Mouse (Mus musculus): Measurements from ENCODE around the gene Cmc1. TPM values are rescaled to one million over a fixed set of nuclear protein-coding genes. Genes with fewer than 3 reads are reported as not detected.

Cmc1 gene
- polyA plus RNA-seq, 1 experiment: 18.5 TPM

- Histone ChIP-seq H3K27me3 (ENCODE audit: control insufficient read depth, insufficient read depth, insufficient read length) (no peaks in the 10 kb centered on the region), H3ac (ENCODE audit: control insufficient read depth, insufficient read length, low read depth) (no peak overlapping the region), H3K4me3 (ENCODE audit: insufficient read depth, poor library complexity, severe bottlenecking) (no peak overlapping the region), H3K36me3 (ENCODE audit: control insufficient read depth, insufficient read depth) (no peaks in the 10 kb centered on the region), H3K79me3 (ENCODE audit: low read depth) (no peaks in the 10 kb centered on the region), H3K79me2 (ENCODE audit: control insufficient read depth, insufficient read depth) (no peaks in the 10 kb centered on the region)
- TF ChIP-seq MYOD1 (IDR thresholded peaks at IDR 0.05; ENCODE audit: control insufficient read depth, insufficient read length, low read depth) (no peak), CTCF (IDR thresholded peaks at IDR 0.05; ENCODE audit: control insufficient read depth, insufficient read depth, insufficient read length) (no peak), FOSL1 (IDR thresholded peaks at IDR 0.05; ENCODE audit: insufficient read depth, low read length, poor library complexity, severe bottlenecking) (no peak), MAX (IDR thresholded peaks at IDR 0.05) (no peak), CEBPB (IDR thresholded peaks at IDR 0.05; ENCODE audit: low read depth) (no peak)
Measured at GRCm38 (mm10) chr9:118110360-118110710, 39.6 kb downstream of the Cmc1 start.

DNA sequence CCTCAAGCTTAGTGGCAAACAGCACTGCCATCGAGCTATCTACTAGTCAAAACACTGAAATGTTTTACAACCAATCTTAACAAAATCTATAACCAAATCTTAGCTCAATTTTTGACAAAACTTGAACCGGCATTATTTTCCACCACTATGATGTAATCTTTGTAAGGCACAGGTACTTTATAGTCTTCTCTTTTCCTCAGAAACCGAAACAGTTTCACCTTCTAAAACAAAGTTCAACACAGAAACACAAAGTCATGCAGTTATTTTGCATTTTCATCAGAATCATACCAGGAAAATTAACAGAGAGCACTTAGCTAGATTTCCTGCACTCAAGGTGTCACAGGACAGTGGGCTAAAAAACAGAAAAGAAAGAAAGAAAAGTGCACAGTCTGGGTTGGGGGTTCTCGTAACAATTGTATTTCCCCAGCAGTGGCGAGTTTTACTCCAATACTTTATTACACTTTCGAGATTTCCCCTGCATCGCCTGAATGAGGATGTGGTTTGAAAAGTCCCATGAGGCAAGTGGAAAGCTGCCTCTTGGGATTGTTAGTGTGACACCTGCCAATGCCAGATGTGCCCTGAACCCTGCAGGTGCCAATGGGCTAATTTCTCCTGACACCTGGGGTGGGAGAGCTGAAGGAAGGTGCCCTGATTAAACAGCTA is 40.1 kb downstream of the Cmc1 start:
- no peaks in the 10 kb centered on the region for H3K27me3 ChIP-seq (ENCODE audit: control insufficient read depth, insufficient read depth, insufficient read length)
- no peak overlapping the region for H3ac ChIP-seq (ENCODE audit: control insufficient read depth, insufficient read length, low read depth)
- no peaks in the 10 kb centered on the region for H3K36me3 ChIP-seq (ENCODE audit: control insufficient read depth, insufficient read depth)
- H3K79me2 ChIP-seq (ENCODE audit: control insufficient read depth, insufficient read depth): no peaks in the 10 kb centered on the region
- no peak for TF ChIP-seq MAX (IDR thresholded peaks at IDR 0.05)
- TF ChIP-seq USF1 (IDR thresholded peaks at IDR 0.05; ENCODE audit: low read depth): no peak
- no peak for TF ChIP-seq MYOD1 (IDR thresholded peaks at IDR 0.05; ENCODE audit: control insufficient read depth, insufficient read length, low read depth)
- TF ChIP-seq CEBPB (IDR thresholded peaks at IDR 0.05; ENCODE audit: low read depth): no peak
- no peak for TF ChIP-seq MYOG (IDR thresholded peaks at IDR 0.05; ENCODE audit: control insufficient read depth, extremely low read depth, insufficient read length)
- H3K79me3 ChIP-seq (ENCODE audit: low read depth): no peaks in the 10 kb centered on the region
- H3K4me3 ChIP-seq (ENCODE audit: insufficient read depth, poor library complexity, severe bottlenecking): no peak overlapping the region

- no peaks in the 10 kb centered on the region for H3K27me3 ChIP-seq (ENCODE audit: control insufficient read depth, insufficient read depth, insufficient read length)
- TF ChIP-seq CTCF (IDR thresholded peaks at IDR 0.05; ENCODE audit: control insufficient read depth, insufficient read depth, insufficient read length): no peak
- TF ChIP-seq MYOG (IDR thresholded peaks at IDR 0.05; ENCODE audit: control insufficient read depth, extremely low read depth, insufficient read length): no peak
- TF ChIP-seq MAX (IDR thresholded peaks at IDR 0.05): no peak
- no peak for TF ChIP-seq USF1 (IDR thresholded peaks at IDR 0.05; ENCODE audit: low read depth)
- no peak for TF ChIP-seq MYOD1 (IDR thresholded peaks at IDR 0.05; ENCODE audit: control insufficient read depth, insufficient read length, low read depth)
- TF ChIP-seq CEBPB (IDR thresholded peaks at IDR 0.05; ENCODE audit: low read depth): no peak
- no peak for TF ChIP-seq FOSL1 (IDR thresholded peaks at IDR 0.05; ENCODE audit: insufficient read depth, low read length, poor library complexity, severe bottlenecking)
- no peak overlapping the region for H3K4me3 ChIP-seq (ENCODE audit: insufficient read depth, poor library complexity, severe bottlenecking)
- H3K79me2 ChIP-seq (ENCODE audit: control insufficient read depth, insufficient read depth): no peaks in the 10 kb centered on the region
- no peaks in the 10 kb centered on the region for H3K36me3 ChIP-seq (ENCODE audit: control insufficient read depth, insufficient read depth)
- H3K79me3 ChIP-seq (ENCODE audit: low read depth): no peaks in the 10 kb centered on the region
- H3ac ChIP-seq (ENCODE audit: control insufficient read depth, insufficient read length, low read depth): no peak overlapping the region
Measured at GRCm38 (mm10) chr9:118108527-118109011, 41.4 kb downstream of the Cmc1 start.

GRCm38 (mm10) chr9:118101802-118102201 is 48.2 kb downstream of the Cmc1 start:
- Histone ChIP-seq H3ac (ENCODE audit: control insufficient read depth, insufficient read length, low read depth) (no peak overlapping the region), H3K4me3 (ENCODE audit: insufficient read depth, poor library complexity, severe bottlenecking) (no peak overlapping the region), H3K79me2 (ENCODE audit: control insufficient read depth, insufficient read depth) (no peaks in the 10 kb centered on the region), H3K36me3 (ENCODE audit: control insufficient read depth, insufficient read depth) (no peaks in the 10 kb centered on the region), H3K79me3 (ENCODE audit: low read depth) (no peaks in the 10 kb centered on the region), H3K27me3 (ENCODE audit: control insufficient read depth, insufficient read depth, insufficient read length) (no peaks in the 10 kb centered on the region)
- TF ChIP-seq MYOD1 (IDR thresholded peaks at IDR 0.05; ENCODE audit: control insufficient read depth, insufficient read length, low read depth): no peak
- TF ChIP-seq USF1 (IDR thresholded peaks at IDR 0.05; ENCODE audit: low read depth): no peak
- no peak for TF ChIP-seq FOSL1 (IDR thresholded peaks at IDR 0.05; ENCODE audit: insufficient read depth, low read length, poor library complexity, severe bottlenecking)
- no peak for TF ChIP-seq CTCF (IDR thresholded peaks at IDR 0.05; ENCODE audit: control insufficient read depth, insufficient read depth, insufficient read length)
- TF ChIP-seq CEBPB (IDR thresholded peaks at IDR 0.05; ENCODE audit: low read depth): no peak
- no peak for TF ChIP-seq MAX (IDR thresholded peaks at IDR 0.05)
- TF ChIP-seq MYOG (IDR thresholded peaks at IDR 0.05; ENCODE audit: control insufficient read depth, extremely low read depth, insufficient read length): no peak

DNA sequence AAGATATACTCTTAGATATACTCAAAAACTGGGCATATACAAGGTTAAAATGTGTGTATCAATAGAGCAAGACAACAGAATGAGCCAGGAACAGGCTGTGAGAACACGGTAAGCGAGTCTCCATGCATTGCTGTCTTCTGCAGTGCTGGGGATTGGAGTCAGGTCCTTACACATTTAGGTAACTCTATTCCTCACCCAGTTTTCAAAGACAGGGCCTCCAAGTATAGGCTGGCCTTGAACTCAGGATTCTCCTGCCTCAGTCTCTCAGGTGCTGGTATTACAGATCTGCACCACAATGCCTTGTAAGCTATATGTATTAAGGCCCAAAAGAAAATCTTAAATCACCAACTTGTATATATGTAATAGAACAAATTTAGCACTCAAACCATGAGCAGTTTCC is 49.5 kb downstream of the Cmc1 start:
- H3K79me2 ChIP-seq (ENCODE audit: control insufficient read depth, insufficient read depth): no peaks in the 10 kb centered on the region
- no peak for TF ChIP-seq MAX (IDR thresholded peaks at IDR 0.05)
- no peak for TF ChIP-seq CEBPB (IDR thresholded peaks at IDR 0.05; ENCODE audit: low read depth)
- TF ChIP-seq MYOG (IDR thresholded peaks at IDR 0.05; ENCODE audit: control insufficient read depth, extremely low read depth, insufficient read length): no peak
- TF ChIP-seq FOSL1 (IDR thresholded peaks at IDR 0.05; ENCODE audit: insufficient read depth, low read length, poor library complexity, severe bottlenecking): no peak
- no peak for TF ChIP-seq USF1 (IDR thresholded peaks at IDR 0.05; ENCODE audit: low read depth)
- TF ChIP-seq CTCF (IDR thresholded peaks at IDR 0.05; ENCODE audit: control insufficient read depth, insufficient read depth, insufficient read length): no peak
- no peak for TF ChIP-seq MYOD1 (IDR thresholded peaks at IDR 0.05; ENCODE audit: control insufficient read depth, insufficient read length, low read depth)
- H3K79me3 ChIP-seq (ENCODE audit: low read depth): no peaks in the 10 kb centered on the region
- no peaks in the 10 kb centered on the region for H3K27me3 ChIP-seq (ENCODE audit: control insufficient read depth, insufficient read depth, insufficient read length)
- no peaks in the 10 kb centered on the region for H3K36me3 ChIP-seq (ENCODE audit: control insufficient read depth, insufficient read depth)
- H3ac ChIP-seq (ENCODE audit: control insufficient read depth, insufficient read length, low read depth): no peak overlapping the region
- no peak overlapping the region for H3K4me3 ChIP-seq (ENCODE audit: insufficient read depth, poor library complexity, severe bottlenecking)

GRCm38 (mm10) chr9:118099395-118099794 is 50.6 kb downstream of the Cmc1 start:
- no peaks in the 10 kb centered on the region for H3K79me2 ChIP-seq (ENCODE audit: control insufficient read depth, insufficient read depth)
- no peaks in the 10 kb centered on the region for H3K36me3 ChIP-seq (ENCODE audit: control insufficient read depth, insufficient read depth)
- TF ChIP-seq CTCF (IDR thresholded peaks at IDR 0.05; ENCODE audit: control insufficient read depth, insufficient read depth, insufficient read length): no peak
- no peak for TF ChIP-seq MYOG (IDR thresholded peaks at IDR 0.05; ENCODE audit: control insufficient read depth, extremely low read depth, insufficient read length)
- no peak for TF ChIP-seq USF1 (IDR thresholded peaks at IDR 0.05; ENCODE audit: low read depth)
- TF ChIP-seq FOSL1 (IDR thresholded peaks at IDR 0.05; ENCODE audit: insufficient read depth, low read length, poor library complexity, severe bottlenecking): no peak
- no peak for TF ChIP-seq MAX (IDR thresholded peaks at IDR 0.05)
- no peak for TF ChIP-seq MYOD1 (IDR thresholded peaks at IDR 0.05; ENCODE audit: control insufficient read depth, insufficient read length, low read depth)
- no peak for TF ChIP-seq CEBPB (IDR thresholded peaks at IDR 0.05; ENCODE audit: low read depth)
- H3K27me3 ChIP-seq (ENCODE audit: control insufficient read depth, insufficient read depth, insufficient read length): no peaks in the 10 kb centered on the region
- no peak overlapping the region for H3K4me3 ChIP-seq (ENCODE audit: insufficient read depth, poor library complexity, severe bottlenecking)
- no peaks in the 10 kb centered on the region for H3K79me3 ChIP-seq (ENCODE audit: low read depth)
- H3ac ChIP-seq (ENCODE audit: control insufficient read depth, insufficient read length, low read depth): no peak overlapping the region
